Mouse (Mus musculus) stomach, postnatal 0 days (tissue): ENCODE measurements around the gene Cldn14. TPM values are rescaled to one million over a fixed set of nuclear protein-coding genes. Genes with fewer than 3 reads are reported as not detected.
A peak's percentile ranks its signal among the peaks of the same experiment; 100 is the strongest.

Experiments used
- ATAC-seq: fragments of 200-750 bp; cut with Nextera tagmentation; 2 replicates; pipeline ENCODE4 v1.8.0; 2017; ENCODE audit not compliant: low FRiP score, low TSS enrichment
- DNase-seq: peaks from one replicate; pipeline ENCODE4 v3.0.0-alpha.2; 2016; ENCODE audit warnings: low spot score
- H3K27ac ChIP-seq: fragments of 300-500 bp; sonication (generic); replicated peaks from 2 replicates; pipeline ENCODE4 v1.5.1; 2014; ENCODE audit warnings: mild to moderate bottlenecking, control low read depth
- H3K27me3 ChIP-seq: fragments of 300-500 bp; sonication (generic); 2 replicates; pipeline ENCODE4 v1.6.1; 2014; ENCODE audit warnings: low read length; ENCODE audit not compliant: control insufficient read depth, insufficient read depth
- H3K36me3 ChIP-seq: fragments of 300-500 bp; sonication (generic); 2 replicates; pipeline ENCODE4 v1.6.1; 2014; ENCODE audit warnings: low read length, mixed read lengths; ENCODE audit not compliant: control insufficient read depth, insufficient read depth
- H3K4me1 ChIP-seq: fragments of 300-500 bp; sonication (generic); replicated peaks from 2 replicates; pipeline ENCODE4 v1.6.1; 2014; ENCODE audit warnings: antibody characterized with exemption; ENCODE audit not compliant: control insufficient read depth, insufficient read depth
- H3K4me2 ChIP-seq: fragments of 300-500 bp; sonication (generic); replicated peaks from 2 replicates; pipeline ENCODE4 v1.6.1; 2014; ENCODE audit warnings: low read depth, mild to moderate bottlenecking, control low read depth, moderate library complexity
- H3K4me3 ChIP-seq: fragments of 300-500 bp; sonication (generic); 2 replicates; pipeline ENCODE4 v1.5.1; 2014; ENCODE audit warnings: low read depth, low read length, control low read depth
- H3K9ac ChIP-seq: fragments of 300-500 bp; sonication (generic); 2 replicates; pipeline ENCODE4 v1.6.1; 2014; ENCODE audit warnings: mild to moderate bottlenecking, low read length, control low read depth, mixed read lengths
- H3K9me3 ChIP-seq: fragments of 300-500 bp; sonication (generic); 2 replicates; pipeline ENCODE4 v1.6.1; 2016; ENCODE audit warnings: low read length; ENCODE audit not compliant: control insufficient read depth
- CTCF ChIP-seq: IDR thresholded peaks from 2 replicates; pipeline ENCODE4 v1.5.1; 2016; ENCODE audit warnings: antibody characterized with exemption, low read depth, mild to moderate bottlenecking, moderate library complexity
- EP300 ChIP-seq: optimal IDR thresholded peaks from 2 replicates; pipeline ENCODE3; 2016; ENCODE audit warnings: antibody characterized with exemption
- WGBS: fragments of 180-500 bp; shearing (Covaris S2); extraction: QIAGEN DNeasy Blood & Tissue Kit; methylation state at CpG from one replicate; pipeline ENCODE4 v1.1.7; 2014; 5-methylcytosine and 5-hydroxymethylcytosine counted together
- polyA plus RNA-seq: library from polyadenylated mRNA; unstranded; fragments of >200 nt; fragmentation: Nextera tagmentation; extraction: Ambion mirVana; gene quantifications from 2 replicates; pipeline ENCODE4 v1.2.1, GENCODE M21; 2015

The Cldn14 gene
- polyA plus RNA-seq, 1 experiment from 2014 or later: 0.10 TPM

GRCm38 (mm10) chr16:93957402-93957801 is 51.2 kb downstream of the Cldn14 start:
- H3K4me3 ChIP-seq: no peak overlapping the region
- no peaks in the 10 kb centered on the region for H3K4me1 ChIP-seq
- 59% methylated on average over 12 of the region's 12 CpGs for WGBS
- no peaks in the 10 kb centered on the region for H3K27me3 ChIP-seq
- no peaks in the 10 kb centered on the region for H3K36me3 ChIP-seq
- ATAC-seq (no peak), DNase-seq (no peak)
- H3K27ac ChIP-seq: no peak overlapping the region
- no peak overlapping the region for H3K4me2 ChIP-seq
- TF ChIP-seq CTCF (no peak), EP300 (no peak)
- H3K9ac ChIP-seq: no peak overlapping the region
- H3K9me3 ChIP-seq: no peaks in the 10 kb centered on the region

- 71% methylated on average over 7 of the region's 7 CpGs for WGBS
- ATAC-seq (no peak), DNase-seq (no peak)
- no peak overlapping the region for H3K9ac ChIP-seq
- no peak for TF ChIP-seq CTCF
- no peak for TF ChIP-seq EP300
- no peaks in the 10 kb centered on the region for H3K9me3 ChIP-seq
- H3K4me1 ChIP-seq: no peaks in the 10 kb centered on the region
- H3K4me3 ChIP-seq: no peak overlapping the region
- H3K27ac ChIP-seq: no peak overlapping the region
- no peaks in the 10 kb centered on the region for H3K27me3 ChIP-seq
- H3K36me3 ChIP-seq: no peaks in the 10 kb centered on the region
- H3K4me2 ChIP-seq: no peak overlapping the region
Measured at GRCm38 (mm10) chr16:93956986-93957385, 51.7 kb downstream of the Cldn14 start.

- no peak overlapping the region for H3K27ac ChIP-seq
- H3K27me3 ChIP-seq: no peaks in the 10 kb centered on the region; the same call in 1 of the 2 replicates
- no peak overlapping the region for H3K4me2 ChIP-seq
- TF ChIP-seq CTCF (peak; percentile 27; the same call in 1 of the 2 replicates), EP300 (no peak)
- WGBS: 89% methylated on average over 4 of the region's 4 CpGs
- H3K9ac ChIP-seq: no peak overlapping the region
- no peak for DNase-seq
- ATAC-seq: no peak
- H3K36me3 ChIP-seq: no peaks in the 10 kb centered on the region
- H3K4me3 ChIP-seq: no peak overlapping the region
- no peaks in the 10 kb centered on the region for H3K4me1 ChIP-seq
- no peaks in the 10 kb centered on the region for H3K9me3 ChIP-seq
Measured at GRCm38 (mm10) chr16:93947396-93947795, 61.2 kb downstream of the Cldn14 start.

- Histone ChIP-seq H3K4me3 (no peak overlapping the region), H3K9ac (no peak overlapping the region), H3K27me3 (no peaks in the 10 kb centered on the region; the same call in 1 of the 2 replicates), H3K9me3 (no peaks in the 10 kb centered on the region), H3K4me2 (no peak overlapping the region), H3K27ac (no peak overlapping the region), H3K36me3 (no peaks in the 10 kb centered on the region), H3K4me1 (no peaks in the 10 kb centered on the region; the same call in 1 of the 2 replicates)
- WGBS: 89% methylated on average over 6 of the region's 6 CpGs
- TF ChIP-seq EP300 (no peak), CTCF (no peak)
- no peak for DNase-seq
- ATAC-seq: no peak
Measured at GRCm38 (mm10) chr16:93944301-93944700, 64.3 kb downstream of the Cldn14 start.

DNA sequence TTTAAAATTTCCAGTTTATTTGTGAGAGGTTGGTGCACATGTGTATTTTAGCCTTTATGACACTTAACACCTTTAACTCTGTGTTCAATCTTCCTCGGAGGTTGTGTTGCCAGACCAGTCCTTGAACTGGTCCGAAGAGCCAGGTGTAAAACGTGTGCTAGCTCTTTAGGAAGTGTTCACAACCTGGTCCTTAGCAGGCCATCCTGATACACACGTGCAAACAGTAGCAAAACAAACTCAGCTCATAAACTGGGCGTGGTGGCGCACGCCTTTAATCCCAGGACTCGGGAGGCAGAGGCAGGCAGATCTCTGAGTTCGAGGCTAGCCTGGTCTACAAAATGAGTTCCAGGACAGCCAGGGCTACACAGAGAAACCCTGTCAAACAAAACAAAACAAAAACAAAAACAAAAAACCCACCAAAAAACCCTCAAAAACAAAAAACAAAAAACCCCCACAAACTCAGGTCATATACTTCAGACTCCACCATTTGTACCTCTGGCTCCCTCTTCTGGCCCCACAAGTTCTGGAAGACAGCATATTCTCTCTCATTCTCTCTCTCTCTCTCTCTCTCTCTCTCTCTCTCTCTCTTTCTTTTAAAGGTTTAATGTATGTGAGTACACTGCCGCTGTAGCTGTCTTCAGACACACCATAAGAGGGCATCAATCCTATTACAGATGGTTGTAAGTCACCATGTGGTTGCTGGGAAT is 65.7 kb downstream of the Cldn14 start:
- WGBS: 89% methylated on average over 10 of the region's 10 CpGs
- H3K9me3 ChIP-seq: no peaks in the 10 kb centered on the region
- no peak overlapping the region for H3K9ac ChIP-seq
- H3K4me1 ChIP-seq: no peaks in the 10 kb centered on the region; the same call in 1 of the 2 replicates
- H3K27ac ChIP-seq: no peak overlapping the region
- ATAC-seq: no peak
- H3K36me3 ChIP-seq: no peaks in the 10 kb centered on the region
- H3K4me3 ChIP-seq: no peak overlapping the region
- H3K27me3 ChIP-seq: no peaks in the 10 kb centered on the region; the same call in 1 of the 2 replicates
- H3K4me2 ChIP-seq: no peak overlapping the region
- DNase-seq: no peak
- TF ChIP-seq CTCF: peak; percentile 27; the same call in 1 of the 2 replicates
- TF ChIP-seq EP300: no peak
